Mouse (Mus musculus) CH12.LX (cell line): ENCODE measurements around the gene Pml. TPM values are rescaled to one million over a fixed set of nuclear protein-coding genes. Genes with fewer than 3 reads are reported as not detected.

Experiments used
- DNase-seq: peaks from one replicate; pipeline ENCODE4 v3.0.0-alpha.2; 2013; ENCODE audit errors: extremely low read depth
- H3K27ac ChIP-seq: 2 replicates; pipeline ENCODE4 v1.5.1; 2012; ENCODE audit warnings: low read depth, mild to moderate bottlenecking, control low read depth, moderate library complexity; ENCODE audit not compliant: insufficient read depth
- H3K27me3 ChIP-seq: replicated peaks from 2 replicates; pipeline ENCODE3; 2012; ENCODE audit warnings: inconsistent platforms
- H3K36me3 ChIP-seq, 2 experiments: replicated peaks in 1 of 2; 2 replicates each; pipeline versions ENCODE3 to v1.6.1; 2012; ENCODE audit warnings: inconsistent platforms in 1 of 2, low read length in 1 of 2, mild to moderate bottlenecking in 1 of 2, mixed read lengths in 1 of 2, moderate library complexity in 1 of 2; ENCODE audit not compliant: control insufficient read depth in 1 of 2, insufficient read depth in 1 of 2
- H3K4me1 ChIP-seq, 2 experiments: 2 replicates each; pipeline ENCODE4 v1.6.1; 2012; ENCODE audit warnings: inconsistent platforms in 1 of 2, moderate library complexity in 1 of 2; ENCODE audit not compliant: insufficient read depth in 2 of 2, control insufficient read depth in 1 of 2
- H3K4me2 ChIP-seq: 2 replicates; pipeline ENCODE4 v1.6.1; 2012; ENCODE audit warnings: low read depth, mild to moderate bottlenecking, control low read depth; ENCODE audit not compliant: poor library complexity, insufficient read depth, severe bottlenecking
- H3K4me3 ChIP-seq, 3 experiments: fragments of 150-350 bp in 1 of 3; sonication (generic) in 1 of 3; replicated peaks in 1 of 3; 2 replicates each; pipeline versions ENCODE3 to v1.5.1; 2011 to 2012; ENCODE audit warnings: low read depth in 2 of 3, low read length in 2 of 3, mild to moderate bottlenecking in 2 of 3, moderate library complexity in 2 of 3, control low read depth in 1 of 3, improper control_type of control experiment in 1 of 3, inconsistent platforms in 1 of 3, mixed read lengths in 1 of 3; ENCODE audit not compliant: poor library complexity in 1 of 3
- H3K79me2 ChIP-seq: replicated peaks from 2 replicates; pipeline ENCODE4 v1.6.1; 2012; ENCODE audit warnings: mild to moderate bottlenecking, moderate library complexity; ENCODE audit not compliant: control insufficient read depth, poor library complexity, insufficient read depth, severe bottlenecking; ENCODE audit errors: extremely low read depth
- H3K9ac ChIP-seq: 2 replicates; pipeline ENCODE4 v1.6.1; 2012; ENCODE audit warnings: low read depth, mild to moderate bottlenecking, control low read depth, moderate library complexity; ENCODE audit not compliant: insufficient read depth
- H3K9me3 ChIP-seq: replicated peaks from 2 replicates; pipeline ENCODE3; 2012; ENCODE audit warnings: low read length, inconsistent platforms, mixed read lengths
- BHLHE40 ChIP-seq: IDR thresholded peaks from 2 replicates; pipeline ENCODE4 v1.6.1; 2011; ENCODE audit warnings: mild to moderate bottlenecking, low read depth, low read length, improper control_type of control experiment
- CHD2 ChIP-seq: IDR thresholded peaks from 2 replicates; pipeline ENCODE4 v1.6.1; 2011; ENCODE audit warnings: low read length, improper control_type of control experiment
- CTCF ChIP-seq, 2 experiments: IDR thresholded peaks in 1 of 2; conservative IDR thresholded peaks in 1 of 2; 2 replicates each; pipeline ENCODE4 v1.5.1; 2011 to 2012; ENCODE audit warnings: low read depth in 2 of 2, low read length in 2 of 2, improper control_type of control experiment in 1 of 2, inconsistent platforms in 1 of 2, mild to moderate bottlenecking in 1 of 2, moderate library complexity in 1 of 2
- E2F4 ChIP-seq: IDR thresholded peaks from 2 replicates; pipeline ENCODE4 v1.6.1; 2011; ENCODE audit warnings: low read depth, low read length, improper control_type of control experiment; ENCODE audit not compliant: insufficient replicate concordance
- EP300 ChIP-seq: IDR thresholded peaks from 2 replicates; pipeline ENCODE4 v1.6.1; 2011; ENCODE audit warnings: low read length, improper control_type of control experiment
- ETS1 ChIP-seq: conservative IDR thresholded peaks from 2 replicates; pipeline ENCODE4 v1.6.1; 2012; ENCODE audit warnings: low read depth, mild to moderate bottlenecking, inconsistent platforms, low read length, improper control_type of control experiment, moderate library complexity
- GABPA ChIP-seq: IDR thresholded peaks from 2 replicates; pipeline ENCODE4 v1.6.1; 2012; ENCODE audit warnings: low read depth, low read length, improper control_type of control experiment, inconsistent platforms; ENCODE audit not compliant: insufficient replicate concordance
- HCFC1 ChIP-seq: IDR thresholded peaks from 2 replicates; pipeline ENCODE4 v1.6.1; 2012; ENCODE audit warnings: low read depth, mild to moderate bottlenecking, inconsistent platforms, low read length, improper control_type of control experiment
- IRF4 ChIP-seq: IDR thresholded peaks from 2 replicates; pipeline ENCODE4 v1.6.1; 2014; ENCODE audit warnings: low read depth, mild to moderate bottlenecking, inconsistent platforms, low read length, improper control_type of control experiment
- JUN ChIP-seq: IDR thresholded peaks from 2 replicates; pipeline ENCODE4 v1.6.1; 2011; ENCODE audit warnings: low read depth, mild to moderate bottlenecking, low read length, improper control_type of control experiment, moderate library complexity; ENCODE audit not compliant: insufficient read depth
- KAT2A ChIP-seq: IDR thresholded peaks from 2 replicates; pipeline ENCODE4 v1.6.1; 2012; ENCODE audit warnings: low read length, improper control_type of control experiment, inconsistent platforms; ENCODE audit not compliant: insufficient replicate concordance
- MAFK ChIP-seq: IDR thresholded peaks from 2 replicates; pipeline ENCODE4 v1.6.1; 2011; ENCODE audit warnings: low read length, improper control_type of control experiment; ENCODE audit not compliant: insufficient replicate concordance
- MAX ChIP-seq: IDR thresholded peaks from 2 replicates; pipeline ENCODE4 v1.6.1; 2011; ENCODE audit warnings: low read length, improper control_type of control experiment
- MAZ ChIP-seq: IDR thresholded peaks from 2 replicates; pipeline ENCODE4 v1.6.1; 2012; ENCODE audit warnings: low read depth, mild to moderate bottlenecking, inconsistent platforms, low read length, improper control_type of control experiment, moderate library complexity
- MEF2A ChIP-seq: IDR thresholded peaks from 2 replicates; pipeline ENCODE4 v1.6.1; 2014; ENCODE audit warnings: low read depth, mild to moderate bottlenecking, inconsistent platforms, low read length, improper control_type of control experiment, borderline replicate concordance
- MYC ChIP-seq: IDR thresholded peaks from 2 replicates; pipeline ENCODE4 v1.6.1; 2011; ENCODE audit warnings: low read depth, mild to moderate bottlenecking, improper control_type of control experiment, low read length
- NELFE ChIP-seq: IDR thresholded peaks from 2 replicates; pipeline ENCODE4 v1.6.1; 2011; ENCODE audit warnings: low read depth, low read length, improper control_type of control experiment
- NRF1 ChIP-seq: IDR thresholded peaks from 2 replicates; pipeline ENCODE4 v1.6.1; 2014; ENCODE audit warnings: low read depth, mild to moderate bottlenecking, inconsistent platforms, low read length, improper control_type of control experiment, moderate library complexity
- PAX5 ChIP-seq: IDR thresholded peaks from 2 replicates; pipeline ENCODE4 v1.6.1; 2012; ENCODE audit warnings: low read length, inconsistent platforms, mixed read lengths
- POLR2A ChIP-seq: IDR thresholded peaks from 2 replicates; pipeline ENCODE4 v1.6.1; 2011; ENCODE audit warnings: low read depth, mild to moderate bottlenecking, improper control_type of control experiment, low read length
- POLR2AphosphoS2 ChIP-seq: IDR thresholded peaks from 2 replicates; pipeline ENCODE4 v1.6.1; 2011; ENCODE audit warnings: low read depth, low read length, improper control_type of control experiment
- RAD21 ChIP-seq: IDR thresholded peaks from 2 replicates; pipeline ENCODE4 v1.6.1; 2011; ENCODE audit warnings: low read depth, mild to moderate bottlenecking, low read length, improper control_type of control experiment, moderate library complexity
- RCOR1 ChIP-seq: conservative IDR thresholded peaks from 2 replicates; pipeline ENCODE4 v1.6.1; 2012; ENCODE audit warnings: low read depth, mild to moderate bottlenecking, inconsistent platforms, low read length, improper control_type of control experiment
- SIN3A ChIP-seq: IDR thresholded peaks from 2 replicates; pipeline ENCODE4 v1.6.1; 2012; ENCODE audit warnings: low read length, improper control_type of control experiment, inconsistent platforms
- SMC3 ChIP-seq: IDR thresholded peaks from 2 replicates; pipeline ENCODE4 v1.6.1; 2011; ENCODE audit warnings: low read depth, low read length, improper control_type of control experiment
- TBP ChIP-seq: conservative IDR thresholded peaks from 2 replicates; pipeline ENCODE4 v1.6.1; 2011; ENCODE audit warnings: low read depth, low read length, improper control_type of control experiment
- USF2 ChIP-seq: conservative IDR thresholded peaks from 2 replicates; pipeline ENCODE4 v1.6.1; 2011; ENCODE audit warnings: low read depth, low read length, improper control_type of control experiment
- ZC3H11A ChIP-seq: IDR thresholded peaks from 2 replicates; pipeline ENCODE4 v1.6.1; 2012; ENCODE audit warnings: low read depth, mild to moderate bottlenecking, inconsistent platforms, low read length, improper control_type of control experiment
- ZKSCAN1 ChIP-seq: IDR thresholded peaks from 2 replicates; pipeline ENCODE4 v1.6.1; 2012; ENCODE audit warnings: low read depth, inconsistent platforms, low read length, improper control_type of control experiment, borderline replicate concordance
- ZMIZ1 ChIP-seq: IDR thresholded peaks from 2 replicates; pipeline ENCODE4 v1.6.1; 2012; ENCODE audit warnings: low read depth, mild to moderate bottlenecking, inconsistent platforms, low read length, improper control_type of control experiment
- ZNF384 ChIP-seq: IDR thresholded peaks from 2 replicates; pipeline ENCODE4 v1.6.1; 2012; ENCODE audit warnings: low read depth, low read length, improper control_type of control experiment, inconsistent platforms
- dilution Hi-C: fragments of 300-500 bp; cut with MboI; formaldehyde crosslinking; loops from 2 replicates; pipeline ENCODE4 v1.14.3; 2020; ENCODE audit warnings: low sequenced_read_pairs; ENCODE audit not compliant: extremely low pct_unique_long_range_greater_than_20kb, extremely low pct_ligation_motif_present
- in situ Hi-C: fragments of 300-500 bp; cut with MboI; formaldehyde crosslinking; loops from 3 replicates; pipeline ENCODE4 v1.14.3; 2019; ENCODE audit warnings: low sequenced_read_pairs, low pct_ligation_motif_present, low pct_unique_long_range_greater_than_20kb, mixed read lengths
- polyA plus RNA-seq: library from polyadenylated mRNA; unstranded; fragments of >175 nt; gene quantifications from 2 replicates; pipeline ENCODE4 v1.2.1, GENCODE M21; 2012; ENCODE audit warnings: low read depth; ENCODE audit not compliant: insufficient read length
- total RNA-seq, 2 experiments: library from RNA; depleted of rRNA; stranded (reverse); fragments of 300-350 nt in 1 of 2; fragments of >200 nt in 1 of 2; gene quantifications; 2 replicates each; pipeline ENCODE4 v1.2.3; 2012 to 2014

Gene Pml
- total and polyA plus RNA-seq, 3 experiments = 8.3 to 56.9 (median 21.2) TPM

DNA sequence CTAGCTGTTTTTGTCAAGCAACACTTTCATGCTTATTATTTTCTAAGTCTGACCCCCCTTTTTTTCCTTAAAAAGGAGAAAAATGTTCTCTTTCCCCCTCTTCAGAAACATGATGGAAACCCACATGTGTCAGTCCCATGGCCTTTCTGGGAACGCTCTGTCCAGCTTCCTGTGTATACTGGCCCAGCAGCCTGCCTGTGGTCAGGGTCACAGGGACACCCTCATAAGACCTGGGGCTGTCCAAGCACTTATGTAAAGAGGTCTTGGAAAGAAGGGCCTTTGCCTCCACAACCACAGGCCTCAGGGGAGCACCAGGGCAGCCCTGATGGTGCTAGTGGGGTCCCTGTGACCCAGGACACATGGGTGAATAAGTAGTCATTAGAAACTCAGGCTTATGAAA lies 39.5 kb upstream of the Pml start (continued):
- no peak for TF ChIP-seq EP300
- TF ChIP-seq RAD21 = no peak

DNA sequence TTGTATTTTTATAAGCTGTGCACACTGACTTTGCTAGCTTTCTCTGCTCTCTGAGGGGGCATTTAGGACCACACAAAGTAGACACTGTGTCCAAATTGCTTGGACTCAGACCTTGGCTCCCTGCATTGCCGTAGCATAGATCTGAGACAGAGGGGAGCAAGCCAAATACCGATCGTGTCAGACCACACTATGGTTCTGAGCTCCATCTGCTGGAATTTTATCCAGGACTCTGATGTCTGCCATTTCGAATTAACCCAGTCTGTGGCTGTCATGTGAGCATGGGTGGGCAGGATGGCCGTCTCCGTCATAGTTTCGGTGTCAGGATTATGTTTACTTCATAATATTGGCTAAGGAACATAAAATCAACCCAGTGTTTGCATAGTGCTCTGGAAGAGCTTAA lies 33.8 kb upstream of the Pml start:
- dilution Hi-C loops = no loop called here
- Histone ChIP-seq H3K79me2 (no peaks in the 10 kb centered on the region), H3K4me1 (peaks cover 13 to 24% of the 10 kb centered on the region in 2 experiments), H3K27me3 (peaks cover 2% of the 10 kb centered on the region), H3K36me3 (no peaks in the 10 kb centered on the region), H3K4me3 (no peak overlapping the region), H3K27ac (no peak overlapping the region), H3K9ac (no peak overlapping the region), H3K9me3 (no peaks in the 10 kb centered on the region), H3K4me2 (no peak overlapping the region)
- no peak for DNase-seq
- in situ Hi-C loops = loop anchor here (5.0 kb wide), 1 partner anchor 36 kb away; the partner anchor contains the start of gene Pml
- TF ChIP-seq CTCF (conservative IDR thresholded peaks at IDR 0.05 in 1 of 2, IDR thresholded peaks at IDR 0.05 in 1 of 2; ENCODE audit: low read depth in 2 of 2, low read length in 2 of 2) (no peak), E2F4 (no peak), RCOR1 (no peak), GABPA (no peak), TBP (no peak), JUN (no peak), POLR2AphosphoS2 (no peak), POLR2A (no peak), MYC (no peak), MAZ (no peak)
- TF ChIP-seq, all 38 proteins: peak for 0

DNA sequence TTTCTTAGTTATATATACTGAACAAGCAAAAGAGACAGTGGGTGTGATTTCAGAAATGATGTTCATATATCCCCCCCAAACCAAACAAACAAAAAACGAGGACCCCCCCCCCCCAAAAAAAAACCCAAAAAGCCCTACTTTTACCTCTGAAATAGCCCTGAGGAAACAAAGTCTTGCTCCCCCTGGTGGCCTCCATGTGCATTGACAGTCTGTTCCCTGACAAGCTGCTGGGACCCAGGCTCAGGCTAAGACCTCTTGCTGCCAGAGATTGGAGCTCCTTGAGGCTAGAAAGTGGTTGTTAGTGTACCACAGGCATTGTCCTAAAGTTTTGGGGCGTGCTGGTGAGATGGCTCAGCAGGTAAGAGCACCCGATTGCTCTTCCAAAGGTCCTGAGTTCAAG lies 32.0 kb upstream of the Pml start:
- DNase-seq = no peak
- H3K36me3 ChIP-seq = no peaks in the 10 kb centered on the region
- dilution Hi-C loops = no loop called here
- in situ Hi-C loops = loop anchor here (5.0 kb wide), 1 partner anchor 34 kb away; the partner anchor contains the start of gene Pml
- peaks cover 13 to 35% of the 10 kb centered on the region in 2 experiments for H3K4me1 ChIP-seq
- no peak overlapping the region for H3K27ac ChIP-seq
- H3K9ac ChIP-seq = no peak overlapping the region
- H3K9me3 ChIP-seq = no peaks in the 10 kb centered on the region
- no peaks in the 10 kb centered on the region for H3K27me3 ChIP-seq
- no peaks in the 10 kb centered on the region for H3K79me2 ChIP-seq
- H3K4me2 ChIP-seq = no peak overlapping the region
- no peak overlapping the region for H3K4me3 ChIP-seq
- no peak for TF ChIP-seq PAX5
- TF ChIP-seq ZNF384 = no peak
- no peak for TF ChIP-seq BHLHE40
- peak; percentile 74 for TF ChIP-seq SMC3
- no peak for TF ChIP-seq MYC
- no peak for TF ChIP-seq KAT2A
- no peak for TF ChIP-seq ZMIZ1
- TF ChIP-seq CHD2 = no peak
- no peak for TF ChIP-seq ETS1
- TF ChIP-seq ZKSCAN1 = no peak
- TF ChIP-seq CTCF (conservative IDR thresholded peaks at IDR 0.05 in 1 of 2, IDR thresholded peaks at IDR 0.05 in 1 of 2; ENCODE audit: low read depth in 2 of 2, low read length in 2 of 2) = peak; percentile 31 to 82; a peak in 3 of 4 replicates
- TF ChIP-seq RCOR1 = no peak
- no peak for TF ChIP-seq MAX
- no peak for TF ChIP-seq HCFC1
- TF ChIP-seq TBP = no peak
- TF ChIP-seq NELFE = no peak
- peak; percentile 39 for TF ChIP-seq RAD21
- no peak for TF ChIP-seq MAFK
- no peak for TF ChIP-seq NRF1
- TF ChIP-seq USF2 = no peak
- no peak for TF ChIP-seq E2F4
- TF ChIP-seq POLR2AphosphoS2 = no peak
- no peak for TF ChIP-seq EP300
- no peak for TF ChIP-seq JUN
- no peak for TF ChIP-seq MEF2A
- no peak for TF ChIP-seq ZC3H11A
- TF ChIP-seq IRF4 = no peak
- TF ChIP-seq SIN3A = 0 out of 2 replicates have a peak, but pooled peaks have one; percentile 13
